Mouse (Mus musculus): ENCODE measurements at regions not wholly inside any gene's neighbourhood (a gene's known extent, or its start where the extent isn't known, plus 50 kb on each side); places are given as distances from the start of the nearest gene placed in this dataset.

DNA sequence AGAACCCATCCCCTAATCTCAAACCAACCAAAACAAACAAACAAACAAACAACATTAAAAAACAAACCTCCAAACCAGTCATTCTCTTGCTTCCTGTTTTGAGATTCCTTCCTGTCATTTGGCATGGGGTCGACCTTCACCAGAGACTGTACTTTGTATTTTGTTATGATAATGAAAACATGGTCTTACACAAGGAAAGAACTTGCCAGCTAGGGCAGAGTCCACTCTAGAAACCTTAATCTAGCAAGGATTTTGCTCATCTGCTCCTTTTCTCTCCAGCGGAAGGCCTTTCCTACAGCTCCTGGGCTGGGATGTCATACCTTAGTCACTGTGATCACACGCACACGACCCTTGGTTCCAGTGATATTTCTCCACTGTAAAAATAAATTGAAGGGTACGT lies 75.0 kb upstream of the Vash1 start:
- TF ChIP-seq POLR2A (IDR thresholded peaks at IDR 0.05; ENCODE audit: borderline replicate concordance, extremely low read depth, low read depth, low read length) (no peak), CTCF (IDR thresholded peaks at IDR 0.05; ENCODE audit: insufficient read depth, low read length) (no peak)
